Mouse (Mus musculus): ENCODE measurements around the gene Ggn. TPM values are rescaled to one million over a fixed set of nuclear protein-coding genes. Genes with fewer than 3 reads are reported as not detected.
A peak's percentile ranks its signal among the peaks of the same experiment; 100 is the strongest.

Ggn gene
- 0.52 and 0.84 TPM in 2 replicates for polyA plus RNA-seq (2012; rRNA removed)

DNA sequence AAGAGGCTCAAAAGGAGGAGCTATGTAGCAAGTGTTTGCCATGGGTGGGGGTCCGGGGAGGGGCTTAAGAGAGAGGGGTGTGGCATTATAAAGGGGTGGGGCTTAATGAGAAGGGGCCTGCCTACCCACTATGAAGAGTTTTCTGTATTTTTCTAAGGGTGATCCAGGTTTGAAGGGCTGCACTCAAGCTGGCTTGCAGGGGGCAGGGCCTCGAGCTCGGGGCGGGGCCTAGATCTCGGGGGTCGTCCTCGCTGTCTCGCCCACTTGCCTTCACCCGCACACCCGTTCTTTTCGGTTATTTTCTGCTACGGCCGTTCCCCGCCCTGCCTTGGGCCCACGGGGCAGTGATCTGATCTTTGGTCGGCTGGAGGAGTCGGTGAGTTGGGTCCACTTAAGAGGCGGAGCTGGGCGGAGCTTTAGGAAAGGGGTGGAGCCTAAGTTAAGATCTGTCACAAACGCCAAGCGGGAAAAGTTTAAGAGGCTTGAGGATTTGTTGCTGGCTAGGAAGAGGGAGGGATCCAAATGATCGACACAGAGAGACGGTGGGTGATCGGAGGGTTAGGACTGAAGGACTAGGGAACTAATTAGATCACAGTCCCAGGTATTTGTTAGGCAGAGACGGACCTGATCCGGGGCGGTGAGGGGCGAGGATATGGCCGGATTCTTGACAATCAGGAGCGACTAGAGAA, at the start of gene Ggn, which contains the start of gene Spred3:
Gene Ggn, plus strand, starts transcription at position 145 of the 689 bp plus-strand sequence.
Gene Spred3, minus strand, starts transcription at position 346 of the 689 bp plus-strand sequence.
- no peak for TF ChIP-seq POLR2A (IDR thresholded peaks at IDR 0.05; ENCODE audit: low read depth, low read length)
- no peak for TF ChIP-seq CTCF (IDR thresholded peaks at IDR 0.05; ENCODE audit: extremely low read depth, insufficient read depth, insufficient read length, insufficient replicate concordance)
- Histone ChIP-seq H3K4me3 (ENCODE audit: extremely low read depth, insufficient read depth, insufficient read length) (peak within 1 kb of the TSS; percentile 48), H3K27ac (ENCODE audit: insufficient read depth, low read length) (no peak within 1 kb of the TSS), H3K36me3 (ENCODE audit: control insufficient read depth, insufficient read depth, low read length) (peaks cover 19% of the 10 kb centered on the region), H3K4me1 (ENCODE audit: control insufficient read depth, insufficient read depth, insufficient read length) (peaks cover 20% of the 10 kb centered on the region), H3K27me3 (ENCODE audit: control insufficient read depth, insufficient read depth, low read length) (peaks cover 23% of the 10 kb centered on the region)
- under 1% methylated on average over 30 of the region's 30 CpGs for WGBS
- peak in 1 of 2 experiments; percentile 36 for DNase-seq (ENCODE audit: low read depth in 1 of 2, low spot score in 2 of 2)

DNA sequence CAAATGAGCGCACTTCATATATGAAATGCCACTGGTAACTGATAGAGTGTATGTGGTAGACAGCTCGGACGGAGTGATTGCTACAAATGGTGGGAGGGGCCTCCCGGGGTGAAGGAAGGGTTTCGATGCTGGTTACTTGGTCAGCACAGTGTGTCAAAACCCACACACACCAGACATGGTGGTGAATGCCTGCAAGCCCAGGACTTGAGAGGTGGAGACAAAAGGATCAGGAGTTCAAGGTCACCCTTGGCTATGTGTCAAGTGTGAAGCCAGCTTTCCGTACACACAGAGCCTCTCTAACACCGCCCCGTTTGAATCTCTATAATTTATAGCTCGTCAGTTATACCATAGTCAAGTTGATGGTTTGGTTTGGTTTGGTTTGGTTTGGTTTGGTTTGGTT, 47.2 kb upstream of the Ggn start:
- no peak overlapping the region for H3K4me3 ChIP-seq (ENCODE audit: extremely low read depth, insufficient read depth, insufficient read length)
- 89% methylated on average over 9 of the region's 9 CpGs for WGBS
- no peak overlapping the region for H3K27ac ChIP-seq (ENCODE audit: insufficient read depth, low read length)
- no peak for DNase-seq (ENCODE audit: low read depth in 1 of 2, low spot score in 2 of 2)
- TF ChIP-seq CTCF (IDR thresholded peaks at IDR 0.05; ENCODE audit: extremely low read depth, insufficient read depth, insufficient read length, insufficient replicate concordance) (no peak), POLR2A (IDR thresholded peaks at IDR 0.05; ENCODE audit: low read depth, low read length) (no peak)
- no peaks in the 10 kb centered on the region; the same call in 1 of the 2 replicates for H3K4me1 ChIP-seq (ENCODE audit: control insufficient read depth, insufficient read depth, insufficient read length)
- no peaks in the 10 kb centered on the region for H3K36me3 ChIP-seq (ENCODE audit: control insufficient read depth, insufficient read depth, low read length)
- peaks cover 2% of the 10 kb centered on the region; the same call in 1 of the 2 replicates for H3K27me3 ChIP-seq (ENCODE audit: control insufficient read depth, insufficient read depth, low read length)

DNA sequence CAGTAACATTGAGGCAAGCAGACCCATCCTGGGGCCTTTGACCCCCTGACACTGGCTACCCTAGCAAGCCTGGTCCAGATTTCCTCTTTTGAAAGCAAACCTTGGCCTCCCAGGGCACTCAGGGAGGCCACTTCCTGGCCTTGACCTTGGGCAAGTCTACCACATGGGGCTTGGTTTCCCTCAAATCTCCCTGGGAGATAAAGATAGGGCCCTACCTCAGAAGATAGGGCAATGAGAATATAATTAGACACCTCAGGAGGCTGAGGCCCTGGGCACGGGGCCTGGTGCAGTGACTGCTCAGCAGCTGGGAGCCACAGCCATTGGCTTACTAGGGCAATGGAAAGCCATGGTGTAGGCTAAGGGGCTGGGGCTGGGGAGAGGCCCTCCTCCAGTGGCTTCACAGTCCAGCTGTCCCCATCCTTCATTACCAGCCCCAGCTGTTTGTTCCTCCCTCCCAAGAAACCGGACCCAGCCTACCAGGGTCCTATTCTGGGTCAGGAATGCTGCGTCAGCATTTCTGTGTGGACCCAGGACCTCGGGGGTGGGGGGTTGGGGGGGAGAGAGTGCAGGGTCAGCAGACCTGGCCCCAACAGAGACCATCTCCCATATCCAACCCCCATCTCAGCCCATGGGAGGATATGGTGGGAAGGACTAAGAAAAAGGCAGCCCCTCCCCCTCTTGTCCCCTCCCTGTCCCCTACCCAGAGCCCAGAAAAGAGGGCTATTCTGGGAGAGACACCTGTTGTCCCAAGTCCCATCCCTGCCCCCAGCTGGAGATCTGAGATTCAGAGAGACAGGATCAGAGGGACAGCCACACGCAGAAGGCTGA, 46.3 kb upstream of the Ggn start:
- peaks cover 2% of the 10 kb centered on the region; the same call in 1 of the 2 replicates for H3K27me3 ChIP-seq (ENCODE audit: control insufficient read depth, insufficient read depth, low read length)
- H3K4me1 ChIP-seq (ENCODE audit: control insufficient read depth, insufficient read depth, insufficient read length): no peaks in the 10 kb centered on the region; the same call in 1 of the 2 replicates
- WGBS: 52% methylated on average over 5 of the region's 5 CpGs
- H3K36me3 ChIP-seq (ENCODE audit: control insufficient read depth, insufficient read depth, low read length): no peaks in the 10 kb centered on the region
- no peak overlapping the region for H3K4me3 ChIP-seq (ENCODE audit: extremely low read depth, insufficient read depth, insufficient read length)
- TF ChIP-seq POLR2A (IDR thresholded peaks at IDR 0.05; ENCODE audit: low read depth, low read length) (no peak), CTCF (IDR thresholded peaks at IDR 0.05; ENCODE audit: extremely low read depth, insufficient read depth, insufficient read length, insufficient replicate concordance) (no peak)
- no peak for DNase-seq (ENCODE audit: low read depth in 1 of 2, low spot score in 2 of 2)
- H3K27ac ChIP-seq (ENCODE audit: insufficient read depth, low read length): no peak overlapping the region

DNA sequence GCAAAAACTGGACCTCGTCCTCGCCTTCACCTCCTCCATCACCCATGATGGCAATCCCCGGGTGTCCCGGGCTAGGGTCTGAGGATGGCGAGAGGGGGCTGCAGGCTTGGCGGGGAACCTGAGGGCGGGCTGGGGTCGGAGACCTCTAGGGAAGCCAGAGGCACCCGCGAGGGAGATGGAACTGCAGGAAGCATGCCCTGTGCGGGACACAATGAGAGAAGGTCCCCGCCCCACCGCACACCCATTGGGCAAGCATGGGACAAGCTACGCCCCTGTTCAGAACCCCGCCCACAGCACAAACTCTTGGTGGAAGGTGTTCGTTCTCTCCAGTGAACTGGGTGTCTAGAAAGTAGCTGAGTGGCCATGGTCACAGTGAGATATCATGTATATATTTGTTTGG, 45.0 kb upstream of the Ggn start, which contains the start of gene Ryr1:
Gene Ryr1, minus strand, starts transcription at position 210 of the 400 bp plus-strand sequence.
- TF ChIP-seq POLR2A (IDR thresholded peaks at IDR 0.05; ENCODE audit: low read depth, low read length) (no peak), CTCF (IDR thresholded peaks at IDR 0.05; ENCODE audit: extremely low read depth, insufficient read depth, insufficient read length, insufficient replicate concordance) (no peak)
- peak in 1 of 2 experiments; percentile 17 for DNase-seq (ENCODE audit: low read depth in 1 of 2, low spot score in 2 of 2)
- Histone ChIP-seq H3K27ac (ENCODE audit: insufficient read depth, low read length) (no peak within 1 kb of the TSS), H3K27me3 (ENCODE audit: control insufficient read depth, insufficient read depth, low read length) (peaks cover 2% of the 10 kb centered on the region; the same call in 1 of the 2 replicates), H3K36me3 (ENCODE audit: control insufficient read depth, insufficient read depth, low read length) (no peaks in the 10 kb centered on the region), H3K4me3 (ENCODE audit: extremely low read depth, insufficient read depth, insufficient read length) (no peak within 1 kb of the TSS), H3K4me1 (ENCODE audit: control insufficient read depth, insufficient read depth, insufficient read length) (no peaks in the 10 kb centered on the region; the same call in 1 of the 2 replicates)
- WGBS: 2% methylated on average over 16 of the region's 16 CpGs

DNA sequence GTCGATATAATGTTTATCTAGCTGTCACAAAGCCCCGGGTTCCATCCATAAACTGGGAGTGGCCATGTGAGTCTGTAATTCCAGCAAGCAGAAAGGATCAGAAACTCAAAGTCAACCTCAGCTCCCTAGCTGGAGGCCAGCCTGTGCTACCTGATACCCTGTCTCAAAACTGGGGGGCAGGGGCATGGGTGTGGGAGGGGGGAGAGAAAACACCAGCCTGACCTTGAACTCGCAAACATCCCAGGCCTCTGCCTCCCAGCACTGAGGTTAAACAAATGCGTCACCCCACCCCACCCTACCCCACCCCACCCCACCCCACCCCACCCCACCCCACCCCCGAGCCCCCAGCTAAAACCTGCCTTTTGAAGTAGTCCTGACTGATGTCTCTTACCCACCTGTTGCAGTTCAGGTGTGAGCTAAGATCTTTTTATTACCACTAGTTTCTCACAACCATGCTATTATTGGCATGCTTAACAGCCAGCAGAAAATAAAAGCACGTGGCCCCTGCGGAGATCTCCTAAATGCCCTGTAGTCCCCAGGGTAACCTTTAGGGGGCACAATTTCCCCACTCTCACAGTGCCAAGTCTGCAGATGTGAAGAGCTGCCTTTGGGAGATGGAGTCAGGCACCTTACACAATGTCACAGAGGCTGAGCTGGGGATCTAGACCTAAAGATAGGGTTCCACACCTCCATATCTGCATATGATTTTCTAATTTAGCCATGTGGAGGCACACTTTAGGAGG, 43.7 kb upstream of the Ggn start:
- Histone ChIP-seq H3K4me1 (ENCODE audit: control insufficient read depth, insufficient read depth, insufficient read length) (no peaks in the 10 kb centered on the region; the same call in 1 of the 2 replicates), H3K4me3 (ENCODE audit: extremely low read depth, insufficient read depth, insufficient read length) (no peak overlapping the region), H3K27ac (ENCODE audit: insufficient read depth, low read length) (no peak overlapping the region), H3K36me3 (ENCODE audit: control insufficient read depth, insufficient read depth, low read length) (no peaks in the 10 kb centered on the region), H3K27me3 (ENCODE audit: control insufficient read depth, insufficient read depth, low read length) (peaks cover 2% of the 10 kb centered on the region; the same call in 1 of the 2 replicates)
- DNase-seq (ENCODE audit: low read depth in 1 of 2, low spot score in 2 of 2): peak; percentile 65 to 74
- TF ChIP-seq CTCF (IDR thresholded peaks at IDR 0.05; ENCODE audit: extremely low read depth, insufficient read depth, insufficient read length, insufficient replicate concordance) (peak; percentile 70; the same call in 1 of the 2 replicates), POLR2A (IDR thresholded peaks at IDR 0.05; ENCODE audit: low read depth, low read length) (no peak)
- 34% methylated on average over 7 of the region's 7 CpGs for WGBS

DNA sequence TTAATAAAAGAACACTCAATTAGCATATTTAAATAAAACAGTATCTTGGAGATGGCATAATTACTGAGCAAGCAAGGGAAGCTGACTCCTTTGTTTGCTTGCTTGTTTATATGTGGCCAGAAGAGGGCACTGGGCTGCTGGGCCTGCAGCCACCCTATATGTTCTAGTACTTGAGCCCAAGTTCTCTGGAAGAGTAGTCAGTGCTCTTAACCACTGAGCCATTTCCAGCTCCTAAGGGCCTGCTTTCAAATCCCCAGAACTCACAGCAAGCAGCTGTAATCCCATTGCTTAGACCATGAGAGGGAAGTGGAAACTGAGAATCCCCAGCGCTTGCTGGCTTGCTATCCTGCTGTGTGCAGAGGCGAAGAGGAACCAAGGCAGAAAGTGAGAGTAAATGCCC, 41.3 kb upstream of the Ggn start:
- Histone ChIP-seq H3K27ac (ENCODE audit: insufficient read depth, low read length) (no peak overlapping the region), H3K4me3 (ENCODE audit: extremely low read depth, insufficient read depth, insufficient read length) (no peak overlapping the region), H3K27me3 (ENCODE audit: control insufficient read depth, insufficient read depth, low read length) (peaks cover 2% of the 10 kb centered on the region; the same call in 1 of the 2 replicates), H3K4me1 (ENCODE audit: control insufficient read depth, insufficient read depth, insufficient read length) (no peaks in the 10 kb centered on the region; the same call in 1 of the 2 replicates), H3K36me3 (ENCODE audit: control insufficient read depth, insufficient read depth, low read length) (no peaks in the 10 kb centered on the region)
- 59% methylated on average over 2 of the region's 2 CpGs for WGBS
- DNase-seq (ENCODE audit: low read depth in 1 of 2, low spot score in 2 of 2): no peak
- no peak for TF ChIP-seq POLR2A (IDR thresholded peaks at IDR 0.05; ENCODE audit: low read depth, low read length)
- peak; percentile 39; the same call in 1 of the 2 replicates for TF ChIP-seq CTCF (IDR thresholded peaks at IDR 0.05; ENCODE audit: extremely low read depth, insufficient read depth, insufficient read length, insufficient replicate concordance)

Measured in spleen, adult 2 months (tissue).